Mouse (Mus musculus) erythroblast, adult 5-6 weeks (primary cell): ENCODE measurements around the gene Ube2z. TPM values are rescaled to one million over a fixed set of nuclear protein-coding genes. Genes with fewer than 3 reads are reported as not detected.
"Not testable (repeated sequence)": the region's sequence is repeated elsewhere in the genome, so short reads cannot be mapped to it uniquely, and the experiment has no call there.

ENCODE experiments used
- ATAC-seq: replicated peaks from 2 replicates; pipeline ENCODE4 v1.8.0; 2016; ENCODE audit warnings: moderate number of reproducible peaks, mild to moderate bottlenecking, moderate TSS enrichment, inconsistent platforms; ENCODE audit not compliant: poor library complexity, low FRiP score, severe bottlenecking
- total RNA-seq, 2 experiments: library from RNA; stranded (forward) in 1 of 2; stranded (reverse) in 1 of 2; fragments of 150-400 nt in 1 of 2; fragments of 200-764, 138-1000 nt in 1 of 2; gene quantifications; 2 replicates each; pipeline versions ENCODE4 v1.2.3 to v1.2.4; 2015 to 2017; ENCODE audit warnings: low replicate concordance in 2 of 2

The Ube2z gene
- total RNA-seq (2015; ENCODE audit: low replicate concordance) (7.1 TPM in 2 replicates), total RNA-seq (2017; ENCODE audit: low replicate concordance) (9.2 and 10.3 TPM in 2 replicates)

- ATAC-seq: peak; percentile 98
Measured at GRCm38 (mm10) chr11:96065215-96065911, at the start of gene Ube2z. Gene Ube2z (minus strand): TSS chr11:96065388.

DNA sequence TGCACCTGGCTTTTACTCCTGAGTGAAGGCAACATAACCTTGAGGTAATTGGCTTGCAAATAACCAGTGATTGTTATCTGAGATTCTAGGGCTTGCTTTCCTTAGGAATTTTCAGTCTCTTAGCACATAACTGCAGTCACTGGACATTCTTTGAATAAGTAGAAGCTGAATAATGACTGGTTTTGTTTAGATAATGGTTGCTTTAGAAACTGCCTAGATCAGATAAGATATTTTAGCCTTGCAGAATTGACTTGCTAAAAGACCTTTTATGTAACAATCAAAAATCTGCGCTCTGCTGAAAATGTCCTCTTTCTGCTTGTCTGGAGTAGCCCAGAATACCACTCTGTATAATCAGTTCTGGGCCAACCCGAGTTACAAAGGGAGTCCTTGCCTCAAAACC lies 48.9 kb upstream of the Ube2z start:
- no peak for ATAC-seq

DNA sequence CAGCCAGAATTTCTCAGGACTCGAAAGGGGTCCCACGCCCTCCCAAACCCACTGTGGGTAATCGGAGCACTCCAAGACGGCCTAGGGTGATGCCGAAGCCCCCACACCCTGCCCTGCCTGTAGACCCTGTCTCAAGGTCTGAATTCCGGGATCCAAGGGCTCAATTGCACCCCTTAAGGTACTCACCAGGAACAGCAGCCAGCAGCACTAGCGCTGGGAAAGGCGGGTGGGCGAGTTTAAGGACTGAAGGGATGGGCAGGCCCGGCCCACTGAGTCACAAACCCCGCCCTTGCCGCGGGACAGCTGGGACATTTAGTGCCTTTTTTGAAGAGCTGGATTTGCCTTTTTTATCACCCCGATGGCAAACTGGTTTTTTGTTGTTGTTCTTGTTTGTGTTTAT lies 46.6 kb upstream of the Ube2z start, which contains the start of gene Calcoco2:
Calcoco2 (minus strand) TSS at position 214 of the 400 bp plus-strand sequence.
- ATAC-seq: no peak

DNA sequence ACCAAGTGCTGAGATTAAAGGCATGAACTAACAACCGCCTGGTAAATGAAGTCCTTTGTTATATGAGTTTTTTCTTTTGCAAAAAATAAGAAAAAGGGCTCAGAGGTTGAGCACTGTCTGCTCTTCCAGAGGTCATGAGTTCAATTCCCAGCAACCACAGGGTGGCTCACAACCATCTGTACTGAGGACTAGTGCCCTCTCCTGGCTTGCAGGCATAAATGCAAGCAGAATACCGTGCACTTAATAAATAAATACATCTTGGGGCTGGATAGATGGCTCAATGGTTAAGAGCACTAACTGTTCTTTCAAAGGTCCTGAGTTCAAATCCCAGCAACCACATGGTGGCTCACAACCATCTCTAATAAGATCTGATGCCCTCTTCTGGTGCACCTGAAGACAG lies 45.8 kb upstream of the Ube2z start:
- ATAC-seq: not testable (repeated sequence)

GRCm38 (mm10) chr11:96108376-96108775 lies 43.2 kb upstream of the Ube2z start:
- no peak for ATAC-seq

DNA sequence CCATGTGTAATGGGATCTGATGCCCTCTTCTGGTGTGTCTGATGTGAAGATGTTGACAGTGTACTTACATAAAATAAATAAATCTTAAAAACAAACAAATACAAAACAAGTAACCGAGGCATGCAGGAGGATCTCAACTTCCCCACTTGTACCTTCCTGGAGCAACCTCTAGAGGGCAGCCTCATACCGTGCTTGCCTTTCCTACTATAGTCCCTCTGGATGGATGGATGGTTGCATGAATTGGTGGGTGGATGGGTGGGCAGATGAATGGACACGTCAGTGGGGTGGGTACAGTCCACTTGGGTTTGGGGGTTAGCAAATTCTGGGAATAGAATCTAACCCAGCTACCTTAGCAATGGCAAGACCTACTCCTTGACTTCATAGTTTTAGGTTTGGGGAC lies 28.2 kb upstream of the Ube2z start:
- peak; percentile 82 for ATAC-seq

DNA sequence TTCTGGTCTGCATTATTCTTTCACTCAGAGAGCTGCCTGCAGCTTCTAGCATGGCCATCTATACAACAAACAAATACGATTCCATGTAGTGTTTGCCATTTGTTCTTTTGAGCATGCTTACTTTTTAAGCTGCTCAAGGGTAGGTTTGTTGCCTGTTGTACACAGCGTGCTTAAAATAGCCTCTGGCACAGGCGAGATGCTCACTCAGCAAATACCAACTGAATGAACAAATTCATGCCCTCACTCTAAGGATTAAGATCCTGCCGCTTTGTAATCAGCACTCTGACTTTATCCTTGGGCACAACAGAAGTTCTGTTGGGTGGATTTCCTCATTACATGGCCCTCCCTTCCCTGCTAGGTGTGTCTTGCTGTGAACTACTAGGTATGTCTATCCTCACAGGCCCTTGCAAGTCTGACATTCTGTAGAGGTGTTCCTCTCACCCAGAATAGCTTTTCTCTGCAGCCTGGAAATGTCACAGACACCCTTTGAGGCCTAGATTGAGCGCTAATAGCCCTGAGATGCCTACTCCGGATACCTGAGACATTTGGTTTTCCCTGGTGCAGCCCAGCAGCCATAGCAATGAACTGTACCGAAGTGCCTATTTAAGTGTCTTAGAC lies 27.6 kb upstream of the Ube2z start:
- ATAC-seq: no peak; the same call in 1 of the 2 replicates

GRCm38 (mm10) chr11:96091073-96091472 lies 25.9 kb upstream of the Ube2z start:
- no peak for ATAC-seq

- no peak for ATAC-seq
Measured at GRCm38 (mm10) chr11:96087981-96088380, 22.8 kb upstream of the Ube2z start.

DNA sequence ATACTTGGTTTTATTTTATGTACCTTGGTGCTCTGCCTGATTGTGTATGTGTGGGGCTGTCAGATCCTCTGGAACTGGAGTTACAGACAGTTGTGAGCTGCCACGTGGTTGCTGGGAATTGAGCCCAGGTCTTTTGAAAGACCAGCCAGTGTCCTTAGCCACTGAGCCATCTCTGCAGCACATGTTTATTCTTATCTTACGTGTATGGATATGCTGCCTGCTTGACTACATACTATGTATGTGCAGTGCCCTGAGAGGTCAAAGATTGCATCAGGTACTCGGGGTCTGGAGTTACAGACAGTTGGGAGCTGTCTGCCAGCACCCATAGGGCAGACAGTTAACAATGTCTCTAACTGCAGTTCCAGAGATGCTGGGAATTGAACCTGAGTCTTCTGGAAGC lies 17.5 kb upstream of the Ube2z start:
- no peak for ATAC-seq

- ATAC-seq: no peak
Measured at GRCm38 (mm10) chr11:96080736-96081135, 15.5 kb upstream of the Ube2z start.

GRCm38 (mm10) chr11:96076221-96077105 lies 11.3 kb upstream of the Ube2z start:
- ATAC-seq: no peak

- peak; percentile 95 for ATAC-seq
Measured at GRCm38 (mm10) chr11:96075509-96076220, 10.5 kb upstream of the Ube2z start, which contains the start of gene Atp5g1. Gene Atp5g1 (minus strand): TSS chr11:96075670.

DNA sequence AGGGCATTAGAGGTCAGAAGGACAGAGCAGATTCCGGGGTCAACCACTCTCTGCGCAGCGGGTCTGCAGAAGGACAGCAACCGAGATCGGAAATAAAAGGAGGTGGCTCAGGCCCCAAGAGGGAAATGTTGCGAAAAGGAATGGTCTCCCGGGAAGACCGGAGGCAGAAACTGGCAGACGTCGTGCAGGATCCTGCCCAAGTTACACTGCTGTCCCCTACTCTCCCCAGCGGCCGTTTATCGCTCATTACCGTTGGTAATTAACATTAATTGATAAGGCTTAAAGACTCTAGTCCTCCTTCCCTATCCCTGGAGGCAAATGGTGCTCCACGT lies 10.0 kb upstream of the Ube2z start:
- ATAC-seq: peak; percentile 1

DNA sequence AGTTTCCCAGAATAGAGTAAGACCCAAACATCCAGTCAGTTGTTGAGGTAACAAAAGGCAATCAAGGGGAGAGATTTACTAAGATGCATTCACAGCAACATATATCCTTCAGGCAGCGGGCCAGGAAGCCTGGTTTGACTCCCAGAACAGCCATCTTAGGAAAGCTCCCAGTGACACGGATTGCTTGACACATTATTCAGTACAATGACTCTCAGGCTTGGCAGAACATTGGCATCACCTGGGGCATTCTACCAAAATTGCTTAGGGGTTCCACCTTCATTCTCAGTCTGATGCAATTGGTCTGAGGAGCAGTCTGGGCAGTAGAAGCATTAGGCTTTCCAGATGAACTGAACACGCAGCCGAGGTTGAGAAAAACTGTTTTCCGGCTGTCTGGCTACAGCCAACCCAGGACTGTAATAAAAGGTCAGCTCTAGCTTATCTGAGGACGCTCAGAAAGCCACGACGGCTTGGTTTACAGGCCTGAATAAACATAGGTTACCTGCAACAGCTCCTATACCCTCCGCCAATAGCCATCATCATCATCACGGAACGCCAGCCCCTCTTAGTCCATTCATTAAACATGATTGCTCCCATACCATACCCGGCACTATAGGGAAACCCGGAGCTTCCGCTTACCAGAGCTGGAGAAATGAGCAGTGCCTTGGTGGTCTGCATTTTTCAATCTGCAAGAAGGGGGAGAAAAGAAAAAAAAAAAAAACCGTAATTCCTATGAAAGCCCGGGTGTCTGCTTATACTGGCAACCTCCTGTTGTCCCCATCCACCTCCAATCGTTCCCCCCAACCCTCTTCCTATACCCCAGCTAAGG lies 9.4 kb upstream of the Ube2z start:
- ATAC-seq: no peak

- no peak for ATAC-seq
Measured at GRCm38 (mm10) chr11:96073295-96073993, 8.3 kb upstream of the Ube2z start.

GRCm38 (mm10) chr11:96071013-96071412 lies 5.8 kb upstream of the Ube2z start:
- ATAC-seq: no peak

GRCm38 (mm10) chr11:96070353-96070752 lies 5.2 kb upstream of the Ube2z start:
- no peak for ATAC-seq
